Mouse (Mus musculus) stomach, embryonic 14.5 days (tissue): ENCODE results near the gene Pcnx3. TPM values are rescaled to one million over a fixed set of nuclear protein-coding genes. Genes with fewer than 3 reads are reported as not detected.
"Not testable (repeated sequence)": the region's sequence is repeated elsewhere in the genome, so short reads cannot be mapped to it uniquely, and the experiment has no call there.

Source experiments
- ATAC-seq: fragments of 200-750 bp; cut with Nextera tagmentation; 2 replicates; pipeline ENCODE4 v1.8.0; 2017; ENCODE audit warnings: low read depth, moderate TSS enrichment; ENCODE audit not compliant: insufficient number of reproducible peaks, insufficient read depth, low FRiP score
- H3K27ac ChIP-seq: fragments of 300-500 bp; sonication (generic); 2 replicates; pipeline ENCODE4 v1.5.1; 2014; ENCODE audit warnings: mild to moderate bottlenecking, low read length, moderate library complexity, mixed read lengths
- H3K27me3 ChIP-seq: fragments of 300-500 bp; sonication (generic); 2 replicates; pipeline ENCODE4 v1.6.1; 2014; ENCODE audit warnings: low read length, control low read depth, mixed read lengths; ENCODE audit not compliant: control insufficient read depth, insufficient read depth
- H3K36me3 ChIP-seq: fragments of 300-500 bp; sonication (generic); 2 replicates; pipeline ENCODE4 v1.6.1; 2014; ENCODE audit warnings: mild to moderate bottlenecking, control low read depth, low read length, moderate library complexity, mixed read lengths; ENCODE audit not compliant: control insufficient read depth, insufficient read depth
- H3K4me1 ChIP-seq: fragments of 300-500 bp; sonication (generic); 2 replicates; pipeline ENCODE4 v1.6.1; 2014; ENCODE audit warnings: low read length, control low read depth, mixed read lengths; ENCODE audit not compliant: control insufficient read depth, insufficient read depth
- H3K4me2 ChIP-seq: fragments of 300-500 bp; sonication (generic); replicated peaks from 2 replicates; pipeline ENCODE4 v1.6.1; 2014; ENCODE audit warnings: low read depth, low read length, control low read depth
- H3K4me3 ChIP-seq: fragments of 300-500 bp; sonication (generic); 2 replicates; pipeline ENCODE4 v1.5.1; 2014; ENCODE audit warnings: low read depth, low read length, control low read depth
- H3K9ac ChIP-seq: fragments of 300-500 bp; sonication (generic); replicated peaks from 2 replicates; pipeline ENCODE4 v1.6.1; 2014; ENCODE audit warnings: low read depth, mild to moderate bottlenecking, control low read depth, low read length, moderate library complexity, mixed read lengths
- H3K9me3 ChIP-seq: fragments of 300-500 bp; sonication (generic); 2 replicates; pipeline ENCODE4 v1.6.1; 2016; ENCODE audit warnings: low read depth, low read length, control low read depth; ENCODE audit not compliant: control insufficient read depth
- WGBS: fragments of 180-500 bp; shearing (Covaris S2); extraction: QIAGEN DNeasy Blood & Tissue Kit; methylation state at CpG from one replicate; pipeline ENCODE4 v1.1.7; 2014; 5-methylcytosine and 5-hydroxymethylcytosine counted together
- polyA plus RNA-seq: library from polyadenylated mRNA; unstranded; fragments of >200 nt; fragmentation: Nextera tagmentation; extraction: Ambion mirVana; gene quantifications from 2 replicates; pipeline ENCODE4 v1.2.1, GENCODE M21; 2014

Pcnx3 gene
- polyA plus RNA-seq, 1 experiment from 2014 or later, result 32.1 TPM

- 49% methylated on average over 15 of the region's 15 CpGs for WGBS
- H3K4me2 ChIP-seq, result peak overlapping the region; percentile 98
- peak overlapping the region; percentile 94; the same call in 1 of the 2 replicates for H3K27ac ChIP-seq
- H3K4me1 ChIP-seq, result peaks cover 36% of the 10 kb centered on the region
- H3K36me3 ChIP-seq, result peaks cover 41% of the 10 kb centered on the region
- H3K27me3 ChIP-seq, result no peaks in the 10 kb centered on the region
- peak overlapping the region; percentile 92 for H3K9ac ChIP-seq
- no peak for ATAC-seq
- H3K9me3 ChIP-seq, result no peaks in the 10 kb centered on the region
- H3K4me3 ChIP-seq, result peak overlapping the region; percentile 97
These were observed 1.6 kb upstream of the Pcnx3 start for GRCm38 (mm10) chr19:5690343-5690735.

- ATAC-seq, result peak; percentile 66
- H3K4me1 ChIP-seq, result peaks cover 36% of the 10 kb centered on the region
These were observed 1.0 kb upstream of the Pcnx3 start for GRCm38 (mm10) chr19:5689565-5690342.

GRCm38 (mm10) chr19:5689088-5689428 lies 350 bp upstream of the Pcnx3 start:
- ATAC-seq, result no peak
- H3K4me1 ChIP-seq, result peaks cover 36% of the 10 kb centered on the region
- WGBS, result 1% methylated on average over 7 of the region's 7 CpGs

More at GRCm38 (mm10) chr19:5689565-5690342, 1.0 kb upstream of the Pcnx3 start:
- Histone ChIP-seq H3K4me3 (peak overlapping the region; percentile 97), H3K9ac (peak overlapping the region; percentile 92), H3K4me2 (peak overlapping the region; percentile 98), H3K27me3 (no peaks in the 10 kb centered on the region), H3K36me3 (peaks cover 41% of the 10 kb centered on the region), H3K27ac (peak overlapping the region; percentile 94), H3K9me3 (no peaks in the 10 kb centered on the region)
- 2% methylated on average over 38 of the region's 42 CpGs for WGBS

GRCm38 (mm10) chr19:5687738-5688137 lies 970 bp downstream of the Pcnx3 start:
- H3K27me3 ChIP-seq, result no peaks in the 10 kb centered on the region
- no peak for ATAC-seq
- WGBS, result 13% methylated on average over 9 of the region's 9 CpGs
- H3K4me3 ChIP-seq, result peak overlapping the region; percentile 97
- no peaks in the 10 kb centered on the region for H3K9me3 ChIP-seq
- H3K36me3 ChIP-seq, result peaks cover 44% of the 10 kb centered on the region
- H3K27ac ChIP-seq, result peak overlapping the region; percentile 94; the same call in 1 of the 2 replicates
- peaks cover 33% of the 10 kb centered on the region for H3K4me1 ChIP-seq
- peak overlapping the region; percentile 85 for H3K9ac ChIP-seq
- peak overlapping the region; percentile 98 for H3K4me2 ChIP-seq

More at GRCm38 (mm10) chr19:5689088-5689428, 350 bp upstream of the Pcnx3 start:
- Histone ChIP-seq H3K9ac (peak overlapping the region; percentile 92; the same call in 1 of the 2 replicates), H3K36me3 (peaks cover 43% of the 10 kb centered on the region), H3K27me3 (no peaks in the 10 kb centered on the region), H3K27ac (peak overlapping the region; percentile 94), H3K4me2 (peak overlapping the region; percentile 98), H3K9me3 (no peaks in the 10 kb centered on the region), H3K4me3 (peak overlapping the region; percentile 97)

GRCm38 (mm10) chr19:5686954-5687353 lies 1.8 kb downstream of the Pcnx3 start:
- Histone ChIP-seq H3K4me1 (peaks cover 25% of the 10 kb centered on the region), H3K36me3 (peaks cover 50% of the 10 kb centered on the region)
- H3K27me3 ChIP-seq, H3K9me3 ChIP-seq, ATAC-seq, H3K9ac ChIP-seq, H3K4me2 ChIP-seq, H3K27ac ChIP-seq, H3K4me3 ChIP-seq: not testable (repeated sequence)
- 90% methylated on average over 11 of the region's 12 CpGs for WGBS

- no peak overlapping the region for H3K4me2 ChIP-seq
- H3K36me3 ChIP-seq, result peaks cover 49% of the 10 kb centered on the region
- no peak overlapping the region for H3K4me3 ChIP-seq
- H3K4me1 ChIP-seq, result peaks cover 20% of the 10 kb centered on the region
- WGBS, result 80% methylated on average over 13 of the region's 13 CpGs
- no peaks in the 10 kb centered on the region for H3K27me3 ChIP-seq
- no peak for ATAC-seq
- H3K27ac ChIP-seq, result no peak overlapping the region
- no peak overlapping the region for H3K9ac ChIP-seq
- H3K9me3 ChIP-seq, result no peaks in the 10 kb centered on the region
These were observed 2.3 kb downstream of the Pcnx3 start for GRCm38 (mm10) chr19:5686437-5686836.

- Histone ChIP-seq H3K27me3 (no peaks in the 10 kb centered on the region), H3K4me2 (no peak overlapping the region), H3K4me1 (peaks cover 15% of the 10 kb centered on the region), H3K27ac (no peak overlapping the region), H3K9ac (no peak overlapping the region), H3K36me3 (peaks cover 48% of the 10 kb centered on the region), H3K9me3 (no peaks in the 10 kb centered on the region), H3K4me3 (no peak overlapping the region)
- WGBS, result 98% methylated on average over 11 of the region's 11 CpGs
- no peak for ATAC-seq
These were observed 2.8 kb downstream of the Pcnx3 start for GRCm38 (mm10) chr19:5685861-5686260.

GRCm38 (mm10) chr19:5685431-5685830 lies 3.3 kb downstream of the Pcnx3 start:
- Histone ChIP-seq H3K27ac (no peak overlapping the region), H3K9ac (no peak overlapping the region), H3K36me3 (peaks cover 52% of the 10 kb centered on the region), H3K9me3 (no peaks in the 10 kb centered on the region), H3K4me2 (no peak overlapping the region), H3K4me1 (peaks cover 11% of the 10 kb centered on the region), H3K27me3 (no peaks in the 10 kb centered on the region), H3K4me3 (no peak overlapping the region)
- WGBS, result 92% methylated on average over 19 of the region's 19 CpGs
- no peak for ATAC-seq
